Mouse (Mus musculus) liver, adult 2 months (tissue): ENCODE measurements around the gene E2f8.

Source experiments
- CTCF ChIP-seq: fragments of 200-500 bp; IDR thresholded peaks from 2 replicates; pipeline ENCODE4 v1.5.1; 2011; ENCODE audit warnings: low read depth, low read length, control low read depth
- POLR2A ChIP-seq: fragments of 200-500 bp; IDR thresholded peaks from 2 replicates; pipeline ENCODE4 v1.6.1; 2011; ENCODE audit warnings: low read length, control low read depth; ENCODE audit not compliant: insufficient read depth; ENCODE audit errors: extremely low read depth

DNA sequence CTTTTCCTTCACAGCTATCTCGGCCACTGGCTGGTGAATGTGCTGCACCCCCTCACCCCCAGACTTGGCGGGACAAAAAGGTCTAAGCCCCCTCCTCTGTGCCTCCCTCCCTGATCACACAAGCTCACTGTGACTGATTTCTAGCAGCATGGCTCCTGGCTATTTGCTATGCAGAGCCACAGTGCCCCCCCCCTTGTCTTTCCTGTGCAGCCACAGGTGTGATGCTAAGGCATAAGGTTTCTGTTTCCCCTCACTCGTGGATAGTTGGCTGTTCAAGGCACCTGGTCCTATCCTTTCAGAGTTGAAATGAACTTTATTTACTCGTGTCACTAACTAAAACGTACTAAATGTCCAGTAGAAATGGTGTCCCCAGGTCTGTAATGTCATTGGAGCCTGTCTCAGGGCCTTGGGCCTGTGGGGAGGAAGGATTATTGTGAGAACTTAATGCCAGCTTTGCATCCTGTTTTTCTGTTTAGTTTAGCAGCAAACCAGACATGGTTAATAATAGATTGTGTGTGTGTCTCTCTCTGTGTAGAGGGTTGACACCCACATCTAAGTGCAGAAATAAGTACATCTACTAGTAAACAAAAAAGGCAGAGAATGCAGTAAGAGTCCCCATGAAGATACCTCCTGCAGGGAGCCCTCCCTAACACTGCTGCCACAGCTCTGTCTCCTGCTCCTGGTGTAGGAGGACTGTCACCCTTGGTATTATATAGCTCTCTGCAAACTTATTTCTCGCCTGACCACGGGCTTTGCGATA, 19.2 kb upstream of the E2f8 start:
- TF ChIP-seq CTCF (no peak), POLR2A (no peak)
